Mouse (Mus musculus) inflammation-experienced regulatory T-cells (primary cell): ENCODE measurements around the gene Tmf1. TPM values are rescaled to one million over a fixed set of nuclear protein-coding genes. Genes with fewer than 3 reads are reported as not detected.

ENCODE experiments used
- polyA plus RNA-seq, 2 experiments: library from polyadenylated mRNA; unstranded; fragments of 100-300 nt; shearing (Covaris generic); gene quantifications; one replicate each; pipeline ENCODE4 v1.2.1; 2017

Tmf1 gene
- polyA plus RNA-seq, result 10 to 100 TPM; 24.5 to 30.3 TPM

DNA sequence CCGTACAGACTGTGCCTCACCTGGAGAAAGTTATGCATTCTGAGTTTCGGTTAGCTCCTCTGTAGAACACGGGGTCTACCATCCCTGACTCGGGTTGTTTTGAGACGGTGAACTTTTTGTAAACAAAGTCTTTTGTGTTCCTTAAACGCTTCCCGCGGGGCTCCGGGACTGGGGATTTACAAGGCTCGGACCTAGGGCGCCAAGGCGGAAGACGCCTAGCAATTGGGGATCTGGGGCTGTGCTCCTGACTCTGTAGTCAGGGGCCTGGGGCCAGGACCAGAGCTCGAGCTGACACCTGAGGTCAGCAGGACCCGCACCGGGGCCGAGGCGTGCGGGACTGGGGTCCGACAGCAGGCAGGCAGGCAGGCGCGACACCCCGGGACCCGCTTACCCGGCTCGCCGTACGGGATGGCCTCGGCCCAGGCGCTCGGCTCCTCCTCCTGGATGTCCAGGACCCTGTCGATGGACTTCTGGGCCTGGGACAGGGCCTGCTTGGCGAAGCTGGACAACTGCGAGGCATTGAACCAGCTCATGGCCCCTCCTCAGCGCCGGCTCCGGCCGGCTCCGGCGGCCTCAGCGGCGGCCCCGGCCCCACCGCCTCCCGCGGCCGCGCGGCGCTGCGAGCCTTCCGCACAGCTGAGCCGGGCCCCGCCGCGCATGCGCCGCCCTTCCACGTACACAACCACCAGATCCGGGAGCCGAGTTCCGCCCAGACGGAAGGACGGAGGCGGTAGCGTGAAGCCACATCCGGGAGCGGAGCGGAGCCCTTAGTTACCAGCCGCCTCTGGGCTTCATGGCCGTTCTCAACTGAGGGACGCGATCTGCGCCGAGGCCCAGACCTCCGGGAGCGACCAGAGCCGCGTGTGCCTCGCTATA, at the start of gene Tmf1:
Gene Tmf1 (minus strand): TSS at position 632 of the 876 bp plus-strand sequence.

DNA sequence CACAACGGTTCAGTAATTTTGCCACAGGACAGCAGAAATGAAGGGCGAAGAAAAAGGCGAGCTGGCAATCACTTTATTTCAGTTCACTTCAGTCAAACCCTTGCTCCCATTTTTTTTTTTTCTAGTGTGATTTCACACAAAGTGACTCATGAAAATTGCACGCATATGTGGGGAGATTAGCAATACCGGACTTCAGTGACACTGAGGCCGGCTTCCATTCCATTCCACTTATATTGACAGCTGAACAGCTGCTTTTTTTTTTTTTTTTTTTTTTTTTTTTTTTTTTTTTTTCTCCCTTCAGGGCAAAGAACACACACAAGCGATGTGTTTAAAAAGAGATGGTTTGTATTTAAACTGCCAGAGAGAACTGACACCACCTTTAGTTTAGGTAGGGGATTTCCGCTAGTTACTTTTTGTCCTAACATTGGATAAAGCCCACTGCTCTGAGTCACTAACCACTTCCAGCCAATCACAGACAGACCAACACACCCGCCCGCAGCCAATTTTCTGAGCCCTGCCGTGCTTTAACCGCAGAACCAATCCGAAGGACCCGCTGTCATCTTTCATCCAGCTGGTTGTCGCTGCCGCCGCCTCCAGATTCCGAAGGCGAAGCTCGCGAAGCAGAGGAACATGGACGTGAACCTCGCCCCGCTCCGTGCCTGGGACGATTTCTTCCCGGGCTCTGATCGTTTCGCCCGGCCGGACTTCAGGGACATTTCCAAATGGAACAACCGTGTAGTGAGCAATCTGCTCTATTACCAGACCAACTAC, 31.5 kb upstream of the Tmf1 start, which contains the start of gene Arl6ip5:
Gene Arl6ip5 (plus strand): TSS at position 499 of the 771 bp plus-strand sequence.

GRCm38 (mm10) chr6:97205439-97205885, 26.5 kb upstream of the Tmf1 start, which contains the start of gene Uba3:
Gene Uba3 (minus strand): TSS chr6:97205647.

GRCm38 (mm10) chr6:97148383-97149251, 30.3 kb downstream of the Tmf1 start, which contains the start of gene Eogt:
Gene Eogt (minus strand): TSS chr6:97149182.

Other genes starting within 250 kb of the Tmf1 start
- under 1 TPM in 1 of 2 experiments, not detected in 1; 0.16 TPM for gene Fam19a4, start 118.7 kb downstream of the Tmf1 start, polyA plus RNA-seq
- gene Eogt, start 29.9 kb downstream of the Tmf1 start, polyA plus RNA-seq, result 10 to 100 TPM; 18.1 to 19.6 TPM
- 10 to 100 TPM; 34.9 to 41.1 TPM for gene Uba3, start 26.5 kb upstream of the Tmf1 start, polyA plus RNA-seq
- 100 to 1,000 TPM; 208 to 212 TPM for gene Arl6ip5, start 31.6 kb upstream of the Tmf1 start, polyA plus RNA-seq
- not detected for gene Lmod3, start 73.6 kb upstream of the Tmf1 start, polyA plus RNA-seq